Mouse (Mus musculus): ENCODE data around the gene Atp2a3. TPM values are rescaled to one million over a fixed set of nuclear protein-coding genes. Genes with fewer than 3 reads are reported as not detected.

Atp2a3 gene
- total and polyA plus RNA-seq, 2 experiments = 0.46 to 2.8 TPM

DNA sequence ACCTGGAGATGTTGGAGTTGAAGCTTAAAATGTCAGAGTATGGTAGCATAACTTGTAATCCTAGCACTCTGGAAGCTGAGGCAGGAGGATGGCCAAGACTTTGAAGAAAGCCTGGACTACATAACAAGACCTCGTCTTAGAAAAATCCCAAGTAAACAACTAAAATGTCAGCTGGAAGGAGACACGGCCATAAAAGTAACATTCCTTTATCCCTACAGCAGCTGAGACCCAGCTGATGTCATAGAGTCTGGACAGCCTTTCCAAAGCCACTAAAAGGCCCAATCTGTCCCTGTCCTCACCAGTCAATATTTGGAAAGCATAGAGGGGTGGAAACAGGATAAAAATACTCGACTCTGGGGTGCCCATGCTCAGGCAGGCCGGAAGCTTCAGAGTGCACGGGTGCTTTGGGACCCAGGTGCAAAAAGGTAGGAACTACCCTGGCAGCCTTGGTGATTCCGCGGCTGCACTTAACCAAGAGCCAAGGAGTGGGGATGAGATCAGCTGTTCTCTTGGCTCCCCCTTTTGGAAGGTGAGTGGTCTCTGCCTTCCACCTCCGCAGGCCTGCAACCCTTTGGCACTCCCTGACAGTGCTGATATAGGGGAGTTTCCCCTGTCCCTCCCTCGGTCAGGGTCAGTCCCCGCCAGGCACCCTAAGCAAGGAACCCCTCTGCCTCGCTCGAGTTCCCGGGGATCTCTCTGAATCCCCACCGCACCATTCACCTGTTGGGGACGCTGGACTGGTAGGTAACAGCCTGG lies 867 bp upstream of the Atp2a3 start:
- no peak for DNase-seq (ENCODE audit: extremely low read depth, low read depth, low spot score)
- no peak for TF ChIP-seq POLR2A (IDR thresholded peaks at IDR 0.05; ENCODE audit: extremely low read depth, insufficient read depth, low read length)
- TF ChIP-seq CTCF (IDR thresholded peaks at IDR 0.05; ENCODE audit: low read depth, low read length) = 0 out of 2 replicates have a peak, but pooled peaks have one; percentile 2
- Histone ChIP-seq H3K27me3 (ENCODE audit: control insufficient read depth, insufficient read depth, low read length) (peaks cover 11% of the 10 kb centered on the region), H3K36me3 (ENCODE audit: control insufficient read depth, insufficient read depth, low read length) (no peaks in the 10 kb centered on the region), H3K79me2 (ENCODE audit: control insufficient read depth, insufficient read depth, low read length) (no peaks in the 10 kb centered on the region), H3K4me3 (ENCODE audit: insufficient read depth, low read depth, low read length) (no peak overlapping the region), H3K9ac (ENCODE audit: low read depth, low read length) (no peak overlapping the region), H3K27ac (replicated peaks; ENCODE audit: insufficient read depth, low read depth, low read length) (no peak overlapping the region), H3K4me1 (ENCODE audit: control insufficient read depth, insufficient read depth, low read length) (no peaks in the 10 kb centered on the region)
- 34% methylated on average over 15 of the region's 15 CpGs for whole genome bisulfite sequencing

DNA sequence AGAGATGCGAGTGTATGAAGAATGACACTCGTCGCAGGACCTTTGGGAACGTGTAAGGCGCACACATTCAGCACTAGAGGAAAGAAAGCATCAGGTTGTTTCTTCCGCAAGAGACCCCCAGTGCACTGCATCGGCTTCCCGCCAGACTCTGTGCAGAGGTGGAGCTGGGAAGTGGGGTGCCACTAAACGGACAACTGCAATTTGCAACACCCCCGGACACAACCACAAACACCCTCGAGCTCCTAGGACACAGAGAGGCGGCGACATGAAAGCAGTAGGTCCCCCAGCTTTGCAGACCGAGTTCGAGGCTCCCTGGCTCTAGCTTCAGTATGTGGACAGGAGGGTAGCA lies 272 bp upstream of the Atp2a3 start:
- no peak for DNase-seq (ENCODE audit: extremely low read depth, low read depth, low spot score)
- WGBS = 19% methylated on average over 15 of the region's 15 CpGs
- Histone ChIP-seq H3K27ac (replicated peaks; ENCODE audit: insufficient read depth, low read depth, low read length) (no peak overlapping the region), H3K36me3 (ENCODE audit: control insufficient read depth, insufficient read depth, low read length) (no peaks in the 10 kb centered on the region), H3K79me2 (ENCODE audit: control insufficient read depth, insufficient read depth, low read length) (no peaks in the 10 kb centered on the region), H3K27me3 (ENCODE audit: control insufficient read depth, insufficient read depth, low read length) (peaks cover 11% of the 10 kb centered on the region), H3K4me1 (ENCODE audit: control insufficient read depth, insufficient read depth, low read length) (no peaks in the 10 kb centered on the region), H3K9ac (ENCODE audit: low read depth, low read length) (no peak overlapping the region), H3K4me3 (ENCODE audit: insufficient read depth, low read depth, low read length) (peak overlapping the region; percentile 58; the same call in 1 of the 2 replicates)
- no peak for TF ChIP-seq POLR2A (IDR thresholded peaks at IDR 0.05; ENCODE audit: extremely low read depth, insufficient read depth, low read length)
- TF ChIP-seq CTCF (IDR thresholded peaks at IDR 0.05; ENCODE audit: low read depth, low read length) = no peak

GRCm38 (mm10) chr11:72962378-72962777 lies 1.4 kb downstream of the Atp2a3 start:
- Histone ChIP-seq H3K27me3 (ENCODE audit: control insufficient read depth, insufficient read depth, low read length) (peaks cover 11% of the 10 kb centered on the region), H3K36me3 (ENCODE audit: control insufficient read depth, insufficient read depth, low read length) (no peaks in the 10 kb centered on the region), H3K4me3 (ENCODE audit: insufficient read depth, low read depth, low read length) (no peak overlapping the region), H3K9ac (ENCODE audit: low read depth, low read length) (no peak overlapping the region), H3K4me1 (ENCODE audit: control insufficient read depth, insufficient read depth, low read length) (no peaks in the 10 kb centered on the region), H3K27ac (replicated peaks; ENCODE audit: insufficient read depth, low read depth, low read length) (no peak overlapping the region), H3K79me2 (ENCODE audit: control insufficient read depth, insufficient read depth, low read length) (no peaks in the 10 kb centered on the region)
- no peak for DNase-seq (ENCODE audit: extremely low read depth, low read depth, low spot score)
- 85% methylated on average over 2 of the region's 2 CpGs for WGBS
- TF ChIP-seq CTCF (IDR thresholded peaks at IDR 0.05; ENCODE audit: low read depth, low read length) = no peak
- no peak for TF ChIP-seq POLR2A (IDR thresholded peaks at IDR 0.05; ENCODE audit: extremely low read depth, insufficient read depth, low read length)

- Histone ChIP-seq H3K27me3 (ENCODE audit: control insufficient read depth, insufficient read depth, low read length) (peaks cover 11% of the 10 kb centered on the region), H3K79me2 (ENCODE audit: control insufficient read depth, insufficient read depth, low read length) (no peaks in the 10 kb centered on the region), H3K4me1 (ENCODE audit: control insufficient read depth, insufficient read depth, low read length) (no peaks in the 10 kb centered on the region), H3K4me3 (ENCODE audit: insufficient read depth, low read depth, low read length) (no peak overlapping the region), H3K9ac (ENCODE audit: low read depth, low read length) (no peak overlapping the region), H3K27ac (replicated peaks; ENCODE audit: insufficient read depth, low read depth, low read length) (no peak overlapping the region), H3K36me3 (ENCODE audit: control insufficient read depth, insufficient read depth, low read length) (no peaks in the 10 kb centered on the region)
- no peak for DNase-seq (ENCODE audit: extremely low read depth, low read depth, low spot score)
- TF ChIP-seq POLR2A (IDR thresholded peaks at IDR 0.05; ENCODE audit: extremely low read depth, insufficient read depth, low read length) (no peak), CTCF (IDR thresholded peaks at IDR 0.05; ENCODE audit: low read depth, low read length) (no peak)
- 73% methylated on average over 7 of the region's 7 CpGs for WGBS
Observed at GRCm38 (mm10) chr11:72963058-72963788, 2.3 kb downstream of the Atp2a3 start.

GRCm38 (mm10) chr11:72963789-72964294 lies 2.9 kb downstream of the Atp2a3 start:
- TF ChIP-seq CTCF (IDR thresholded peaks at IDR 0.05; ENCODE audit: low read depth, low read length) (no peak), POLR2A (IDR thresholded peaks at IDR 0.05; ENCODE audit: extremely low read depth, insufficient read depth, low read length) (no peak)
- 80% methylated on average over 3 of the region's 3 CpGs for WGBS
- no peak overlapping the region for H3K4me3 ChIP-seq (ENCODE audit: insufficient read depth, low read depth, low read length)
- peaks cover 11% of the 10 kb centered on the region for H3K27me3 ChIP-seq (ENCODE audit: control insufficient read depth, insufficient read depth, low read length)
- no peaks in the 10 kb centered on the region for H3K36me3 ChIP-seq (ENCODE audit: control insufficient read depth, insufficient read depth, low read length)
- no peak overlapping the region for H3K9ac ChIP-seq (ENCODE audit: low read depth, low read length)
- no peaks in the 10 kb centered on the region for H3K79me2 ChIP-seq (ENCODE audit: control insufficient read depth, insufficient read depth, low read length)
- H3K4me1 ChIP-seq (ENCODE audit: control insufficient read depth, insufficient read depth, low read length) = no peaks in the 10 kb centered on the region
- no peak overlapping the region for H3K27ac ChIP-seq (replicated peaks; ENCODE audit: insufficient read depth, low read depth, low read length)
- DNase-seq (ENCODE audit: extremely low read depth, low read depth, low spot score) = no peak

Measured in liver, adult 2 months (tissue).